In the genomic region with DNA sequence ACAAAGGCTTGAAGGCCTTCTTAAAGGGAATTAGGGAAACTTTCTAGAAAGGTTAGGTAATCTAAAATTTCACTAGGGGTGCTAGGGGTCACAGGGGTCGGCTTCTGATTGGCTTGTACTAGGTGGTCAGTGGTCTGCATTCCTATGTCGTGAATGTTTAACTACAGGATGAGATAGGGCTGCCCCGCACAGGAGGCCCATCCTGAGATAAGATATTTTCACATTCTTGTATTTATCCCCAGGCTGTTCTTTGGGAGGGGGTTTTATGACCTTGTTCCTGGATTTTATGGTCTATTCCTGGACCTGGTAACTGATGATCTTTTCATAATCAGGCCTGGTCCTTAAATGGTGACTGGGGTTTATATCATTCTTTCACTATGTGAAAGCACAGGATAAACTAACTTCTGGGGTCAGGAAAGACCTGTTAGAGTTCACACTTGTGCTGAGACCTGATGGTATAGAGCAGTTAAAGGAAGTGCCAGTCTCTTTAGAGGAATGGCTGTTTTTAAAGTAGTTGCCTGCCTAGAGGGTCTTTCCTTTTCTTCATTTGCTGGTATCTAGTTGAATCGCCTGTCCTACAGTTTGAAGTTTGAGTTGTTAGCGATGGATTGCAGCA, we compare ENCODE assay signal across 22 mouse cellular contexts.
DNase-seq lines count a peak whose midpoint lies in the region; ATAC-seq and TF ChIP-seq lines count a peak whose summit lies in the region.
"Had no signal": no experiment of that assay in that cellular context is flagged by ENCODE, and none has a peak within 500 bp of the region (broad histone marks: within the 10 kb centered on the region; RNA-seq: fewer than 3 reads in every experiment).

No protein-coding gene starts in this region.

- no peak overlapping the region for H3K4me3 ChIP-seq in intestine, embryonic 14.5 days (ENCODE audit: low read depth, low read length)
- H3K4me3 ChIP-seq in intestine, postnatal 0 days (ENCODE audit: low read depth, low read length): no peak overlapping the region
- no peak overlapping the region for H3K4me3 ChIP-seq in intestine, embryonic 16.5 days (ENCODE audit: low read length)
- H3K4me3 ChIP-seq: embryonic facial prominence, embryonic 13.5 days; embryonic facial prominence, embryonic 15.5 days; erythroblast, embryonic 14.5 days; forebrain, embryonic 10.5 days; forebrain, embryonic 12.5 days had no signal

- H3K4me1 ChIP-seq in intestine, embryonic 14.5 days (replicated peaks; ENCODE audit: control insufficient read depth, insufficient read depth, low read length): no peaks in the 10 kb centered on the region
- no peaks in the 10 kb centered on the region for H3K4me1 ChIP-seq in intestine, postnatal 0 days (replicated peaks; ENCODE audit: control insufficient read depth, insufficient read depth, low read length)
- no peaks in the 10 kb centered on the region for H3K4me1 ChIP-seq in intestine, embryonic 16.5 days (ENCODE audit: control insufficient read depth, insufficient read depth, low read length)
- H3K4me1 ChIP-seq: embryonic facial prominence, embryonic 13.5 days; embryonic facial prominence, embryonic 15.5 days; forebrain, embryonic 10.5 days; forebrain, embryonic 12.5 days had no signal

- H3K9ac ChIP-seq in intestine, embryonic 14.5 days (ENCODE audit: low read length): no peak overlapping the region
- H3K9ac ChIP-seq in intestine, postnatal 0 days (ENCODE audit: low read depth, low read length): no peak overlapping the region
- H3K9ac ChIP-seq in intestine, embryonic 16.5 days (ENCODE audit: low read depth, low read length): no peak overlapping the region
- H3K9ac ChIP-seq: embryonic facial prominence, embryonic 13.5 days; embryonic facial prominence, embryonic 15.5 days; forebrain, embryonic 12.5 days had no signal

- 31% methylated on average over 5 of the region's 5 CpGs for WGBS in intestine, embryonic 14.5 days
- 28% methylated on average over 5 of the region's 5 CpGs for WGBS in intestine, postnatal 0 days
- WGBS in intestine, embryonic 16.5 days: 33% methylated on average over 5 of the region's 5 CpGs

- no peak overlapping the region for H3K27ac ChIP-seq in intestine, embryonic 14.5 days (ENCODE audit: low read depth)
- no peak overlapping the region for H3K27ac ChIP-seq in intestine, postnatal 0 days (ENCODE audit: low read depth, low read length)
- no peak overlapping the region for H3K27ac ChIP-seq in intestine, embryonic 16.5 days (ENCODE audit: low read length)
- H3K27ac ChIP-seq: embryonic facial prominence, embryonic 13.5 days; embryonic facial prominence, embryonic 15.5 days; forebrain, embryonic 10.5 days; forebrain, embryonic 12.5 days had no signal

- H3K4me2 ChIP-seq in intestine, embryonic 14.5 days (ENCODE audit: low read length): no peak overlapping the region
- H3K4me2 ChIP-seq in intestine, postnatal 0 days (replicated peaks; ENCODE audit: low read depth): no peak overlapping the region
- no peak overlapping the region for H3K4me2 ChIP-seq in intestine, embryonic 16.5 days (ENCODE audit: low read depth, low read length)
- H3K4me2 ChIP-seq: embryonic facial prominence, embryonic 13.5 days; embryonic facial prominence, embryonic 15.5 days; forebrain, embryonic 12.5 days had no signal

- H3K36me3 ChIP-seq in intestine, embryonic 14.5 days (ENCODE audit: control insufficient read depth, insufficient read depth, low read length): no peaks in the 10 kb centered on the region
- no peaks in the 10 kb centered on the region for H3K36me3 ChIP-seq in intestine, postnatal 0 days (ENCODE audit: control insufficient read depth, insufficient read depth)
- H3K36me3 ChIP-seq in intestine, embryonic 16.5 days (ENCODE audit: control insufficient read depth, insufficient read depth, low read length): no peaks in the 10 kb centered on the region
- H3K36me3 ChIP-seq: embryonic facial prominence, embryonic 13.5 days; embryonic facial prominence, embryonic 15.5 days; forebrain, embryonic 10.5 days; forebrain, embryonic 12.5 days had no signal

- H3K27me3 ChIP-seq in intestine, embryonic 14.5 days (replicated peaks; ENCODE audit: control insufficient read depth, insufficient read depth, low read length): no peaks in the 10 kb centered on the region
- no peaks in the 10 kb centered on the region for H3K27me3 ChIP-seq in intestine, postnatal 0 days (replicated peaks; ENCODE audit: control insufficient read depth, insufficient read depth, low read length)
- H3K27me3 ChIP-seq in intestine, embryonic 16.5 days (replicated peaks; ENCODE audit: control insufficient read depth, insufficient read depth, low read length): no peaks in the 10 kb centered on the region
- H3K27me3 ChIP-seq: embryonic facial prominence, embryonic 13.5 days; embryonic facial prominence, embryonic 15.5 days; forebrain, embryonic 12.5 days had no signal

- no peaks in the 10 kb centered on the region for H3K9me3 ChIP-seq in intestine, embryonic 14.5 days (ENCODE audit: control insufficient read depth, low read length)
- no peaks in the 10 kb centered on the region for H3K9me3 ChIP-seq in intestine, postnatal 0 days (ENCODE audit: control insufficient read depth)
- H3K9me3 ChIP-seq in intestine, embryonic 16.5 days (ENCODE audit: control insufficient read depth, low read length): no peaks in the 10 kb centered on the region
- H3K9me3 ChIP-seq: embryonic facial prominence, embryonic 13.5 days; embryonic facial prominence, embryonic 15.5 days; forebrain, embryonic 10.5 days; forebrain, embryonic 12.5 days had no signal

- no peak for DNase-seq in intestine, embryonic 14.5 days (ENCODE audit: low spot score)
- DNase-seq in right cerebral cortex, adult 18-20 months: no peak
- DNase-seq in kidney, adult 8-10 months: no peak
- DNase-seq: adrenal gland, adult 2 months; adrenal gland, postnatal 10 days; adrenal gland, postnatal 25 days; cerebellum, adult 11 months; cerebellum, adult 18-20 months; cerebellum, adult 8-10 months; cerebellum, adult 9-11 months; cerebellum, postnatal 14 days; cerebellum, postnatal 36 days; embryo, embryonic 11 days had no signal

- ATAC-seq in intestine, embryonic 14.5 days (replicated peaks; ENCODE audit: low FRiP score, low TSS enrichment, low read depth): peak; percentile 83
- no peak for ATAC-seq in intestine, postnatal 0 days
- ATAC-seq in intestine, embryonic 16.5 days: peak; percentile 88
- ATAC-seq: forebrain, embryonic 14.5 days; forebrain, embryonic 16.5 days had no signal

- no peak for TF ChIP-seq CTCF in intestine, postnatal 0 days (IDR thresholded peaks at IDR 0.05; ENCODE audit: low read depth)
